In genomic region chr10:71058616-71059247, GRCm38 (mm10) we compare ENCODE assay signal across 8 mouse cellular contexts.
DNase-seq lines count a peak whose midpoint lies in the region; ATAC-seq and TF ChIP-seq lines count a peak whose summit lies in the region.

No protein-coding gene starts in this region.

- no peak for TF ChIP-seq CTCF in stomach, postnatal 0 days (IDR thresholded peaks at IDR 0.05; ENCODE audit: low read depth)

- peak overlapping the region; percentile 13; the same call in 1 of the 2 replicates for H3K27ac ChIP-seq in embryonic facial prominence, embryonic 13.5 days
- H3K27ac ChIP-seq in limb, embryonic 13.5 days = peak overlapping the region; percentile 28; the same call in 1 of the 2 replicates
- peak overlapping the region; percentile 61; the same call in 1 of the 2 replicates for H3K27ac ChIP-seq in stomach, postnatal 0 days (replicated peaks)

- H3K36me3 ChIP-seq in embryonic facial prominence, embryonic 13.5 days = no peaks in the 10 kb centered on the region
- no peaks in the 10 kb centered on the region for H3K36me3 ChIP-seq in limb, embryonic 13.5 days
- no peaks in the 10 kb centered on the region for H3K36me3 ChIP-seq in stomach, postnatal 0 days (ENCODE audit: control insufficient read depth, insufficient read depth, low read length)

- peak; percentile 43 for DNase-seq in left cerebral cortex, postnatal 4 days
- no peak for DNase-seq in left cerebral cortex, postnatal 14 days (ENCODE audit: low spot score in 2 of 2)
- peak; percentile 91 for DNase-seq in heart, postnatal 10 days
- DNase-seq in stomach, postnatal 0 days (ENCODE audit: low spot score) = peak; percentile 69
- no peak for DNase-seq in yolk sac, embryonic 10.5 days (ENCODE audit: low spot score)
- DNase-seq in right cerebral cortex, adult 2 months (ENCODE audit: low spot score in 2 of 2) = no peak

- intact Hi-C loops in left cerebral cortex, postnatal 4 days (cut with DNase I) = no loop called here
- intact Hi-C loops in left cerebral cortex, postnatal 14 days (cut with DNase I) = no loop called here
- intact Hi-C loops in heart, postnatal 10 days (cut with DNase I) = loop anchor here (5.0 kb wide), 1 partner anchor 64 kb away; no protein-coding TSS in a partner anchor

- no peak overlapping the region for H3K4me3 ChIP-seq in embryonic facial prominence, embryonic 13.5 days
- H3K4me3 ChIP-seq in limb, embryonic 13.5 days = no peak overlapping the region
- H3K4me3 ChIP-seq in stomach, postnatal 0 days (ENCODE audit: low read depth, low read length) = no peak overlapping the region

- no peak for TF ChIP-seq EP300 in stomach, postnatal 0 days (optimal IDR thresholded peaks at IDR 0.05)

- H3K9me3 ChIP-seq in embryonic facial prominence, embryonic 13.5 days = no peaks in the 10 kb centered on the region
- H3K9me3 ChIP-seq in limb, embryonic 13.5 days = no peaks in the 10 kb centered on the region
- H3K9me3 ChIP-seq in stomach, postnatal 0 days (ENCODE audit: control insufficient read depth, low read length) = no peaks in the 10 kb centered on the region

- no peaks in the 10 kb centered on the region for H3K27me3 ChIP-seq in embryonic facial prominence, embryonic 13.5 days
- H3K27me3 ChIP-seq in limb, embryonic 13.5 days = no peaks in the 10 kb centered on the region
- no peaks in the 10 kb centered on the region for H3K27me3 ChIP-seq in stomach, postnatal 0 days (ENCODE audit: control insufficient read depth, insufficient read depth, low read length)

- peaks cover 50% of the 10 kb centered on the region for H3K4me1 ChIP-seq in embryonic facial prominence, embryonic 13.5 days
- H3K4me1 ChIP-seq in limb, embryonic 13.5 days = peaks cover 48% of the 10 kb centered on the region
- peaks cover 4% of the 10 kb centered on the region; the same call in 1 of the 2 replicates for H3K4me1 ChIP-seq in stomach, postnatal 0 days (replicated peaks; ENCODE audit: control insufficient read depth, insufficient read depth)

- H3K4me2 ChIP-seq in embryonic facial prominence, embryonic 13.5 days = no peak overlapping the region
- peak overlapping the region; percentile 16; the same call in 1 of the 2 replicates for H3K4me2 ChIP-seq in limb, embryonic 13.5 days (replicated peaks)
- peak overlapping the region; percentile 34 for H3K4me2 ChIP-seq in stomach, postnatal 0 days (replicated peaks; ENCODE audit: low read depth)

- no peak for ATAC-seq in embryonic facial prominence, embryonic 13.5 days (ENCODE audit: insufficient number of reproducible peaks, insufficient read depth, low FRiP score, low TSS enrichment, low read depth)
- no peak for ATAC-seq in limb, embryonic 13.5 days (ENCODE audit: low FRiP score, low read depth)
- ATAC-seq in stomach, postnatal 0 days (ENCODE audit: low FRiP score, low TSS enrichment) = peak; percentile 62

- H3K9ac ChIP-seq in embryonic facial prominence, embryonic 13.5 days = no peak overlapping the region
- H3K9ac ChIP-seq in limb, embryonic 13.5 days = peak overlapping the region; percentile 48
- no peak overlapping the region for H3K9ac ChIP-seq in stomach, postnatal 0 days (ENCODE audit: low read length)

- WGBS in embryonic facial prominence, embryonic 13.5 days = 46% methylated on average over 14 of the region's 14 CpGs
- 34% methylated on average over 14 of the region's 14 CpGs for WGBS in limb, embryonic 13.5 days
- 7% methylated on average over 14 of the region's 14 CpGs for WGBS in stomach, postnatal 0 days

Comparison
In these comparisons a context has a peak if more than half of its experiments do, and no peak if none do; other contexts are left out.
1. DNase-seq: peak in left cerebral cortex, postnatal 4 days (single experiment), heart, postnatal 10 days (2 of 2) and stomach, postnatal 0 days (single experiment); none in left cerebral cortex, postnatal 14 days (0 of 2), yolk sac, embryonic 10.5 days (single experiment) and right cerebral cortex, adult 2 months (0 of 2).
2. Peak in every context shown above with its lines, with median percentiles within 50 percentile points of each other: H3K27ac ChIP-seq.